Mouse (Mus musculus) limb, embryonic 14.5 days (tissue): Measurements from ENCODE around the gene Gm49369. TPM values are rescaled to one million over a fixed set of nuclear protein-coding genes. Genes with fewer than 3 reads are reported as not detected.

Source experiments
- ATAC-seq: fragments of 200-750 bp; cut with Nextera tagmentation; 2 replicates; pipeline ENCODE4 v1.8.0; 2017; ENCODE audit warnings: low read depth, moderate number of reproducible peaks, moderate TSS enrichment; ENCODE audit not compliant: low FRiP score
- DNase-seq: peaks from one replicate; pipeline ENCODE4 v3.0.0-alpha.2; 2015; ENCODE audit warnings: low spot score
- H3K27ac ChIP-seq: fragments of 300-500 bp; sonication (generic); replicated peaks from 2 replicates; pipeline ENCODE4 v1.5.1; 2014; ENCODE audit warnings: low read depth, mild to moderate bottlenecking, low read length, moderate library complexity, mixed read lengths
- H3K27me3 ChIP-seq: fragments of 300-500 bp; sonication (generic); 2 replicates; pipeline ENCODE4 v1.6.1; 2014; ENCODE audit warnings: low read length, mixed read lengths; ENCODE audit not compliant: control insufficient read depth, insufficient read depth
- H3K36me3 ChIP-seq: fragments of 300-500 bp; sonication (generic); 2 replicates; pipeline ENCODE4 v1.6.1; 2014; ENCODE audit warnings: mild to moderate bottlenecking, low read length, moderate library complexity, mixed read lengths; ENCODE audit not compliant: control insufficient read depth, insufficient read depth
- H3K4me1 ChIP-seq: fragments of 300-500 bp; sonication (generic); 2 replicates; pipeline ENCODE4 v1.6.1; 2014; ENCODE audit warnings: antibody characterized with exemption, low read length, mixed read lengths; ENCODE audit not compliant: control insufficient read depth, insufficient read depth
- H3K4me2 ChIP-seq: fragments of 300-500 bp; sonication (generic); replicated peaks from 2 replicates; pipeline ENCODE4 v1.6.1; 2014; ENCODE audit warnings: low read depth, mild to moderate bottlenecking, low read length, moderate library complexity; ENCODE audit not compliant: severe bottlenecking
- H3K4me3 ChIP-seq: fragments of 300-500 bp; sonication (generic); replicated peaks from 2 replicates; pipeline ENCODE4 v1.5.1; 2014; ENCODE audit warnings: low read length
- H3K9ac ChIP-seq: fragments of 300-500 bp; sonication (generic); 2 replicates; pipeline ENCODE4 v1.6.1; 2014; ENCODE audit warnings: mild to moderate bottlenecking, low read depth, low read length, moderate library complexity; ENCODE audit not compliant: severe bottlenecking
- H3K9me3 ChIP-seq: fragments of 300-500 bp; sonication (generic); 2 replicates; pipeline ENCODE4 v1.6.1; 2016; ENCODE audit warnings: low read length; ENCODE audit not compliant: control insufficient read depth
- POLR2A ChIP-seq: fragments of 200-500 bp; IDR thresholded peaks from 2 replicates; pipeline ENCODE4 v1.8.0; 2012; ENCODE audit warnings: inconsistent platforms, mild to moderate bottlenecking, moderate library complexity, borderline replicate concordance; ENCODE audit not compliant: insufficient read depth, insufficient read length; ENCODE audit errors: extremely low read depth
- WGBS: fragments of 180-500 bp; shearing (Covaris S2); extraction: QIAGEN DNeasy Blood & Tissue Kit; methylation state at CpG from one replicate; pipeline ENCODE4 v1.1.7; 2014; 5-methylcytosine and 5-hydroxymethylcytosine counted together
- polyA plus RNA-seq, 2 experiments: library from polyadenylated mRNA; depleted of rRNA in 1 of 2; stranded (reverse) in 1 of 2; unstranded in 1 of 2; fragments of >200 nt; fragmentation: Nextera tagmentation in 1 of 2; extraction: Ambion mirVana in 1 of 2; gene quantifications; 2 replicates each; pipeline versions ENCODE4 v1.2.1 to v1.2.3; 2012 to 2014

Gm49369 gene
- polyA plus RNA-seq, 2 experiments: 0.09 TPM; not detected in 1

DNA sequence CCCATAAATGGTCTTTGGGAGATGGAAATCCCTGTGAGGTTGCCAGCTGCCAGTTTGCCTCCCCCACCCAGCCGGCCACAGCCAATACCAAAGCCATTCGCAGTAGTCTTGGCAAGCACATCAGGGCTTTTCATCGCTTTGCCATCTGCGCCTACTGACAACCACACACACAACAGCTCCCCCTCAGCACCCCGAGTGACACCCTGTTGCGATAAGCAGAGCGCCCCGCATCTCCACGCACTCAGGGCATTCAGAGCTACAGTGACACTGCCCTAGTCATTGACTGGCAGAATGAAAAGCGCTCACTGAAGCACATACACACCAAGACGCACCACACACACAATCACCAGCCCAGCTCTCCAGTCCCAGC is 11.1 kb downstream of the Gm49369 start:
- 23% methylated on average over 11 of the region's 11 CpGs for WGBS
- Histone ChIP-seq H3K9me3 (no peaks in the 10 kb centered on the region), H3K4me1 (0 out of 2 replicates have a peak, but pooled peaks cover 8% of the 10 kb centered on the region), H3K4me3 (peak overlapping the region; percentile 39), H3K27ac (no peak overlapping the region), H3K4me2 (peak overlapping the region; percentile 72), H3K27me3 (peaks cover 31% of the 10 kb centered on the region), H3K9ac (0 out of 2 replicates have a peak overlapping the region, but pooled peaks have one; percentile 56), H3K36me3 (peaks cover 7% of the 10 kb centered on the region)
- no peak for TF ChIP-seq POLR2A
- no peak for DNase-seq
- no peak for ATAC-seq

GRCm38 (mm10) chr7:142370937-142371336 is 11.5 kb downstream of the Gm49369 start:
- H3K9ac ChIP-seq: no peak overlapping the region
- ATAC-seq (no peak), DNase-seq (no peak)
- TF ChIP-seq POLR2A: no peak
- H3K36me3 ChIP-seq: peaks cover 3% of the 10 kb centered on the region
- H3K4me1 ChIP-seq: 0 out of 2 replicates have a peak, but pooled peaks cover 8% of the 10 kb centered on the region
- peaks cover 31% of the 10 kb centered on the region for H3K27me3 ChIP-seq
- H3K27ac ChIP-seq: no peak overlapping the region
- no peaks in the 10 kb centered on the region for H3K9me3 ChIP-seq
- H3K4me3 ChIP-seq: no peak overlapping the region
- no peak overlapping the region for H3K4me2 ChIP-seq
- 82% methylated on average over 18 of the region's 18 CpGs for WGBS

GRCm38 (mm10) chr7:142369820-142370219 is 12.6 kb downstream of the Gm49369 start:
- Histone ChIP-seq H3K4me1 (0 out of 2 replicates have a peak, but pooled peaks cover 8% of the 10 kb centered on the region), H3K9me3 (no peaks in the 10 kb centered on the region), H3K36me3 (no peaks in the 10 kb centered on the region), H3K9ac (no peak overlapping the region), H3K4me3 (no peak overlapping the region), H3K4me2 (no peak overlapping the region), H3K27me3 (peaks cover 31% of the 10 kb centered on the region), H3K27ac (no peak overlapping the region)
- WGBS: 65% methylated on average over 6 of the region's 6 CpGs
- DNase-seq (no peak), ATAC-seq (no peak)
- TF ChIP-seq POLR2A: no peak

GRCm38 (mm10) chr7:142368856-142369255 is 13.6 kb downstream of the Gm49369 start:
- H3K27me3 ChIP-seq: peaks cover 31% of the 10 kb centered on the region
- H3K27ac ChIP-seq: no peak overlapping the region
- no peak for ATAC-seq
- H3K4me1 ChIP-seq: 0 out of 2 replicates have a peak, but pooled peaks cover 6% of the 10 kb centered on the region
- H3K9me3 ChIP-seq: no peaks in the 10 kb centered on the region
- no peak overlapping the region for H3K4me2 ChIP-seq
- H3K9ac ChIP-seq: no peak overlapping the region
- DNase-seq: no peak
- H3K36me3 ChIP-seq: no peaks in the 10 kb centered on the region
- H3K4me3 ChIP-seq: no peak overlapping the region
- WGBS: 50% methylated on average over 2 of the region's 2 CpGs
- no peak for TF ChIP-seq POLR2A

DNA sequence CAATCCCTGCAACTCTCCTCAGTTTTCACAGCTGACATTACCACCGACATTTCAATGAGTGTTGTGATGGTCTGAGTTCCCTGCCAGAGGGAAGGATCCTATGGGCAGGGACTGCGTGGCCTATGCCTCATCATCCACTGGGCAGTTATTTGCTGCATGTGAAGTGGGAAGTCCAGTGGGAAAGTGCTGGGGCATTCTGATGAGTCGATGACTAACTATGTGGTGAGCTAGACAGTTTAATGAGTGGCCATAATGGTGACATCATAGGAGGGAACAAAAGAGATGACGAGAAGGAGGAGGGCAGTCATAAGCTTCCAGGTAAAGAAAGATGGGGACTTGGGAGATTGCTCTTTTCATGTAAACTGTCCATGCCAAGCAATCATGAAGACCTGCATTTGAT is 19.4 kb downstream of the Gm49369 start:
- Histone ChIP-seq H3K4me2 (no peak overlapping the region), H3K9ac (no peak overlapping the region), H3K4me3 (no peak overlapping the region), H3K36me3 (no peaks in the 10 kb centered on the region), H3K27ac (no peak overlapping the region), H3K4me1 (no peaks in the 10 kb centered on the region), H3K27me3 (no peaks in the 10 kb centered on the region), H3K9me3 (no peaks in the 10 kb centered on the region)
- DNase-seq: no peak
- ATAC-seq: no peak
- no peak for TF ChIP-seq POLR2A
- 73% methylated on average over 4 of the region's 4 CpGs for WGBS

DNA sequence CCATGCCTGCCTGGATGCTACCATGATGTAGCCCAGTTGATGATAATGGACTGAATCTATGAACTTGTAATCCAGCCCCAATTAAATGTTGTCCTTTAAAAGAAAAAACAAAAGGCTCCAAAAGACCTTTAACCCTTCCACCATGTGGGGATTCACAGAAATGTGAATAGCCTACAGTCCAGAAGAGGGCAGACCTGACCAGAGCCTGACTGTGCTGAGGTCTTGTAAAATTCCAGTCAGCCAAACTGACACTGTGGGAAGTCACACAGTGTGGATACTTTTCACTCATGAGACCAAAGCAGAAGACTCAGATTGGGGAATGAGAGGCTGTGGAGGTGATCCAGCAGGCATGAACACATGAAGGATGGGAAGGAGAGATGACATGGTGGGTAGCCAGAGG is 21.7 kb downstream of the Gm49369 start:
- no peak overlapping the region for H3K9ac ChIP-seq
- DNase-seq: no peak
- H3K4me3 ChIP-seq: no peak overlapping the region
- TF ChIP-seq POLR2A: no peak
- no peaks in the 10 kb centered on the region for H3K4me1 ChIP-seq
- H3K36me3 ChIP-seq: no peaks in the 10 kb centered on the region
- no peak overlapping the region for H3K27ac ChIP-seq
- H3K27me3 ChIP-seq: no peaks in the 10 kb centered on the region
- no peak for ATAC-seq
- no peak overlapping the region for H3K4me2 ChIP-seq
- H3K9me3 ChIP-seq: no peaks in the 10 kb centered on the region
